Mouse (Mus musculus): ENCODE results near the gene Ggct.

DNA sequence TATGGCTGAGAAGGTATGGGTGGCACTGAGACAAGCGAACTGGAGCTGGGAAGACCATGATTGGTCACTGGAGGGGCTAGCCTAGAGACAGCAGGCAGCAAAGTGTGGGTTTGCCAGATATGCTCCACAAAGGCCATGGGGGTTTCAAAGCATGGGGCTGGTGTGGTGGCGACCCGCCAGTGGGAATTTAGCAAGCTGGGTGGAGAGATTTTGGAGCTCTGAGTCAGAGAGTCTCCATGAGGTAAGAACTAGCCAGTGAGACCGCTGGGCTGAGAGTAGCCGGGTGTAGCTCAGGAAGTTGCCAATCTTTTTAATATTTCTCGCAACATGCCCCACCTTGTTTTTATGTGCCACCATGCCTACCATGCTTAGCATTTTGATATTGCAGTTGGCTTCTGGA lies 4.6 kb downstream of the Ggct start:
- TF ChIP-seq CTCF (IDR thresholded peaks at IDR 0.05; ENCODE audit: extremely low read depth, insufficient read depth, insufficient read length, insufficient replicate concordance) (no peak), POLR2A (IDR thresholded peaks at IDR 0.05; ENCODE audit: low read depth, low read length) (no peak)

Data from spleen, adult 2 months (tissue).